In genomic region chr8:109864798-109865197, GRCm38 (mm10) we compare ENCODE assay signal across 18 mouse cellular contexts. TPM values are rescaled to one million over a fixed set of nuclear protein-coding genes. Genes with fewer than 3 reads are reported as not detected.
A peak's percentile ranks its signal among the peaks of the same experiment; 100 is the strongest.
DNase-seq lines count a peak whose midpoint lies in the region; ATAC-seq and TF ChIP-seq lines count a peak whose summit lies in the region.
"Had no signal": no experiment of that assay in that cellular context is flagged by ENCODE, and none has a peak within 500 bp of the region (broad histone marks: within the 10 kb centered on the region; RNA-seq: fewer than 3 reads in every experiment).

No protein-coding gene starts in this region.

- no peak for TF ChIP-seq CTCF in kidney, adult 2 months (conservative IDR thresholded peaks at IDR 0.05; ENCODE audit: insufficient read depth, insufficient read length, low read depth, low read length)
- no peak for TF ChIP-seq CTCF in spleen, adult 2 months (IDR thresholded peaks at IDR 0.05; ENCODE audit: extremely low read depth, insufficient read depth, insufficient read length, insufficient replicate concordance)

- peaks cover 1% of the 10 kb centered on the region for H3K36me3 ChIP-seq in kidney, adult 2 months (ENCODE audit: control insufficient read depth, insufficient read depth, low read length)
- peaks cover 30% of the 10 kb centered on the region for H3K36me3 ChIP-seq in liver, embryonic 13.5 days
- peaks cover 12% of the 10 kb centered on the region for H3K36me3 ChIP-seq in spleen, adult 2 months (ENCODE audit: control insufficient read depth, insufficient read depth, low read length)

- H3K4me3 ChIP-seq in kidney, adult 2 months (ENCODE audit: insufficient read depth, low read depth, low read length), result no peak overlapping the region
- peak overlapping the region; percentile 24; the same call in 1 of the 2 replicates for H3K4me3 ChIP-seq in liver, embryonic 13.5 days (replicated peaks)
- H3K4me3 ChIP-seq in spleen, adult 2 months (ENCODE audit: extremely low read depth, insufficient read depth, insufficient read length), result no peak overlapping the region
- H3K4me3 ChIP-seq: heart, embryonic 15.5 days; kidney, embryonic 15.5 days; limb, embryonic 12.5 days; lung, embryonic 15.5 days had no signal

- peak overlapping the region; percentile 70 for H3K9ac ChIP-seq in liver, embryonic 13.5 days
- H3K9ac ChIP-seq: heart, embryonic 15.5 days; kidney, embryonic 15.5 days; limb, embryonic 12.5 days; lung, embryonic 15.5 days had no signal

- peak; percentile 69 for ATAC-seq in liver, embryonic 13.5 days (ENCODE audit: low read depth)
- ATAC-seq: activated CD4-positive, CD25-positive, alpha-beta regulatory T cell, adult 4 months; forebrain, embryonic 16.5 days; inflammation-experienced regulatory T-cells, adult 6 months; Patski had no signal

- H3K9me3 ChIP-seq in liver, embryonic 13.5 days (replicated peaks), result no peaks in the 10 kb centered on the region
- H3K9me3 ChIP-seq: heart, embryonic 15.5 days; kidney, embryonic 15.5 days; limb, embryonic 12.5 days; lung, embryonic 15.5 days had no signal

- DNase-seq in kidney, adult 2 months, result no peak
- DNase-seq in kidney, adult 11 months, result no peak
- peak; percentile 77 for DNase-seq in c-Kit-positive CD71-positive TER-119-negative erythroid progenitor cells, embryonic 14.5 days (ENCODE audit: low read depth)
- DNase-seq in liver, embryonic 13.5 days, result peak; percentile 76
- no peak for DNase-seq in spleen, adult 2 months (ENCODE audit: low read depth in 1 of 2, low spot score in 2 of 2)
- DNase-seq in ovary, adult 18-20 months (ENCODE audit: low spot score), result no peak
- DNase-seq in right cerebral cortex, postnatal 14 days, result no peak
- no peak for DNase-seq in embryo, embryonic 10.5 days (ENCODE audit: low spot score)
- DNase-seq: adrenal gland, postnatal 25 days; cerebellum, postnatal 10 days had no signal

- 79% methylated on average over 2 of the region's 2 CpGs for WGBS in kidney, adult 2 months
- WGBS in liver, embryonic 13.5 days (ENCODE audit: insufficient replicate concordance), result 25% methylated on average over 2 of the region's 2 CpGs
- WGBS in spleen, adult 2 months, result 84% methylated on average over 2 of the region's 2 CpGs

- peak overlapping the region; percentile 81; the same call in 1 of the 2 replicates for H3K27ac ChIP-seq in kidney, adult 2 months (ENCODE audit: insufficient read depth, low read depth, low read length)
- H3K27ac ChIP-seq in liver, embryonic 13.5 days, result peak overlapping the region; percentile 97
- peak overlapping the region; percentile 60 for H3K27ac ChIP-seq in spleen, adult 2 months (ENCODE audit: insufficient read depth, low read length)
- H3K27ac ChIP-seq: heart, embryonic 15.5 days; kidney, embryonic 15.5 days; limb, embryonic 12.5 days; lung, embryonic 15.5 days had no signal

- H3K4me2 ChIP-seq in liver, embryonic 13.5 days, result peak overlapping the region; percentile 58
- H3K4me2 ChIP-seq: heart, embryonic 15.5 days; kidney, embryonic 15.5 days; limb, embryonic 12.5 days; lung, embryonic 15.5 days had no signal

- H3K27me3 ChIP-seq in kidney, adult 2 months (replicated peaks; ENCODE audit: control insufficient read depth, insufficient read depth, low read length), result no peaks in the 10 kb centered on the region
- H3K27me3 ChIP-seq in liver, embryonic 13.5 days, result no peaks in the 10 kb centered on the region
- no peaks in the 10 kb centered on the region for H3K27me3 ChIP-seq in spleen, adult 2 months (ENCODE audit: control insufficient read depth, insufficient read depth, low read length)
- H3K27me3 ChIP-seq: heart, embryonic 15.5 days; kidney, embryonic 15.5 days; limb, embryonic 12.5 days; lung, embryonic 15.5 days; Patski had no signal

- TF ChIP-seq POLR2A in kidney, adult 2 months (IDR thresholded peaks at IDR 0.05; ENCODE audit: low read depth, low read length), result no peak
- TF ChIP-seq POLR2A in spleen, adult 2 months (IDR thresholded peaks at IDR 0.05; ENCODE audit: low read depth, low read length), result no peak

- H3K4me1 ChIP-seq in kidney, adult 2 months (ENCODE audit: control insufficient read depth, insufficient read depth, low read length), result peaks cover 8% of the 10 kb centered on the region; the same call in 1 of the 2 replicates
- H3K4me1 ChIP-seq in liver, embryonic 13.5 days (replicated peaks), result peaks cover 67% of the 10 kb centered on the region
- H3K4me1 ChIP-seq in spleen, adult 2 months (ENCODE audit: control insufficient read depth, insufficient read depth, insufficient read length), result peaks cover 12% of the 10 kb centered on the region

RNA-seq across cellular contexts. Expression of gene Phlpp2, which starts 3.5 kb away (rescaled TPM):
- polyA plus RNA-seq in kidney, adult 2 months (2012; rRNA removed), result 6.5 and 6.9 TPM in 2 replicates
- 2.7 and 3.2 TPM in 2 replicates for polyA plus RNA-seq in liver, embryonic 13.5 days (2015; fragmentation: Nextera tagmentation; extraction: Ambion mirVana)
- 4.1 and 4.7 TPM in 2 replicates for polyA plus RNA-seq in spleen, adult 2 months (2012; rRNA removed)

Comparison
In these comparisons a context has a peak if more than half of its experiments do, and no peak if none do; other contexts are left out.
1. DNase-seq: peak in c-Kit-positive CD71-positive TER-119-negative erythroid progenitor cells, embryonic 14.5 days (single experiment) and liver, embryonic 13.5 days (single experiment); none in kidney, adult 2 months (single experiment), kidney, adult 11 months (single experiment), spleen, adult 2 months (0 of 2), ovary, adult 18-20 months (single experiment), right cerebral cortex, postnatal 14 days (single experiment) and embryo, embryonic 10.5 days (single experiment).
2. Peak in every context shown above with its lines, with median percentiles within 50 percentile points of each other: H3K27ac ChIP-seq.